Mouse (Mus musculus): Measurements from ENCODE around the gene Ccdc153. TPM values are rescaled to one million over a fixed set of nuclear protein-coding genes. Genes with fewer than 3 reads are reported as not detected.
A peak's percentile ranks its signal among the peaks of the same experiment; 100 is the strongest.

The Ccdc153 gene
- polyA plus RNA-seq, 1 experiment from 2014 or later = not detected

DNA sequence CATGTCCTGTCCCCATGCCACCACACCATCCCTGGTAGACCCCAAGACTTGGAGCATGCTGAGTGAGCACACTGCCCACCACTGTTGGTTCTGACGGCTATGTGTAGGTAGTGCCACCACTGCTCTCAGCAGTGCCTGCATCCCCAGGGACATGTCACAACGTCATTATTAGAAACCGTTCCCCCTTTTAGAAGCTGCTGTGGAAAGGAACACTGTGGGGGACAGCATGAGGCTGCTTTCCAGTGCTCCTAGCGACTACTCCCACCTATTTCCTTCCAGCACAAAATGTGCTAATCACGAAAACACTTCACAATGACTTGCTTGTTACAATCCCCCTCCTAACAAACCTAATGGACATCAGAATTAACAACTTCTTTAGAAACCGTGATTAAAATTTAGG, 14.5 kb upstream of the Ccdc153 start:
- Histone ChIP-seq H3K4me2 (ENCODE audit: low read depth, low read length) (no peak overlapping the region), H3K36me3 (replicated peaks; ENCODE audit: insufficient read depth, low read length) (no peaks in the 10 kb centered on the region), H3K9ac (replicated peaks) (no peak overlapping the region), H3K4me1 (ENCODE audit: insufficient read depth) (peaks cover 19% of the 10 kb centered on the region), H3K27me3 (ENCODE audit: insufficient read depth, low read length) (no peaks in the 10 kb centered on the region), H3K4me3 (ENCODE audit: low read depth, low read length) (no peak overlapping the region), H3K27ac (ENCODE audit: low read depth) (no peak overlapping the region), H3K9me3 (ENCODE audit: low read length) (no peaks in the 10 kb centered on the region)
- ATAC-seq = no peak
- TF ChIP-seq EP300 (IDR thresholded peaks at IDR 0.05; ENCODE audit: low read depth) = no peak
- TF ChIP-seq CTCF (IDR thresholded peaks at IDR 0.05; ENCODE audit: low read depth) = no peak
- DNase-seq = no peak
- 43% methylated on average over 6 of the region's 6 CpGs for WGBS (ENCODE audit: insufficient replicate concordance)

DNA sequence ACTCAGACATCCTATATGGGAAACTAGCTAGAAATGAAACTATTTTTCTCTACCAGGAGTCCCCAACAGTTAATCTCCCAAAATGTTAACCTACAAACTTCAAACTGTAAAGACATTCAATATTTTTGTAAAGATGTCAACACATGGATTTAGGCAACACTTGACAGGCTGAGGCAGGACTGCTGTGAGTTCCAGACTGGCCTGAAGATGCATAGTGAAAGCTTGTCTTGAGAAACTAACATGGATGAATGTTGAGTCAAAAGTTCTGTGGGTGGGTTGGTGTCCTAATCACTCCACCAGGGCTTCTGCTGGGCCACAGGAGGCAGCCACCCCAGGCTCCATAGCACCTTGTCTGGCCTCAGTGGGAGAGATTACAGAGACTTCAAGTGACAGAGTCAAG, 8.9 kb upstream of the Ccdc153 start:
- peak overlapping the region; percentile 95 for H3K4me2 ChIP-seq (ENCODE audit: low read depth, low read length)
- no peaks in the 10 kb centered on the region for H3K9me3 ChIP-seq (ENCODE audit: low read length)
- no peak for ATAC-seq
- H3K27me3 ChIP-seq (ENCODE audit: insufficient read depth, low read length) = no peaks in the 10 kb centered on the region
- H3K27ac ChIP-seq (ENCODE audit: low read depth) = peak overlapping the region; percentile 45; the same call in 1 of the 2 replicates
- peak overlapping the region; percentile 99; the same call in 1 of the 2 replicates for H3K4me3 ChIP-seq (ENCODE audit: low read depth, low read length)
- H3K36me3 ChIP-seq (replicated peaks; ENCODE audit: insufficient read depth, low read length) = no peaks in the 10 kb centered on the region
- no peak for DNase-seq
- H3K4me1 ChIP-seq (ENCODE audit: insufficient read depth) = peaks cover 29% of the 10 kb centered on the region
- TF ChIP-seq EP300 (IDR thresholded peaks at IDR 0.05; ENCODE audit: low read depth) (no peak), CTCF (IDR thresholded peaks at IDR 0.05; ENCODE audit: low read depth) (no peak)
- no peak overlapping the region for H3K9ac ChIP-seq (replicated peaks)

DNA sequence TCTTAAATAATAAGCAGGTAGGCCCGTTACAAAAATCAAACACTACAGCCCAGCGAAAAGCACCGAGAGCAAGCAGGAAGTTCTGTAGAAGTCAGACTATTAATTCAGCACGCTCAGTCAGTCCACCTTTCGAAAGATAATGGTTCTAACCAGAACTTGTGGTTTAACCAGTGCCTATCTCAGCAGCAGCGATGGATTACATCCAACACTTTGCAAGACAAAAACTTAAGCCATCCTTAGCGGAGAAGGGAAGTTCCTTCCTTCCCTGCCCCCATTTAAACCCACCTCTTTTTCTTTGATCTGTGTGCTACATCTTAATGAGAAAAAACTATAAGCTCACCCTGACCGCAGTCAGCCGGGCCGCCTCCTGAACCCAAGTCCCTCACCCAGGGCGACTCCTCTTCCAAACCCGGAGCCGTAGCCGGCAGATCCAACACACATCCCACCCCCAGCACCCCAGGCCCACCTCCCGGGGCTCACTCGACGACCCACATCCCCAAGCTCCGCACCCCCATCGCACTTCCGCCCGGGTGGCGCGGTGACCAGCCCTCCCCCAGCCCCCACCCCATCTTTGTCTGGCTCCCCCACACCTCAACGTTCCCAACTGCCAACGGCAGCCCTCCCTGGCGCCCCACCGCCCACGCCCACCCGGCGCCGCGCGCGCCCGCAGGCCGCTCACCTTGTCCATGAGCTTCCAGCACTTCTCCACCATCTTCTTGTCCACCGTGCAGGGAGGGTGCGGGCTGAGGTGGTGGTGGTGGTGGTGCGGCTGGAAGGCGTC, 7.3 kb upstream of the Ccdc153 start:
- 2% methylated on average over 40 of the region's 40 CpGs for WGBS (ENCODE audit: insufficient replicate concordance)
- no peak for DNase-seq

DNA sequence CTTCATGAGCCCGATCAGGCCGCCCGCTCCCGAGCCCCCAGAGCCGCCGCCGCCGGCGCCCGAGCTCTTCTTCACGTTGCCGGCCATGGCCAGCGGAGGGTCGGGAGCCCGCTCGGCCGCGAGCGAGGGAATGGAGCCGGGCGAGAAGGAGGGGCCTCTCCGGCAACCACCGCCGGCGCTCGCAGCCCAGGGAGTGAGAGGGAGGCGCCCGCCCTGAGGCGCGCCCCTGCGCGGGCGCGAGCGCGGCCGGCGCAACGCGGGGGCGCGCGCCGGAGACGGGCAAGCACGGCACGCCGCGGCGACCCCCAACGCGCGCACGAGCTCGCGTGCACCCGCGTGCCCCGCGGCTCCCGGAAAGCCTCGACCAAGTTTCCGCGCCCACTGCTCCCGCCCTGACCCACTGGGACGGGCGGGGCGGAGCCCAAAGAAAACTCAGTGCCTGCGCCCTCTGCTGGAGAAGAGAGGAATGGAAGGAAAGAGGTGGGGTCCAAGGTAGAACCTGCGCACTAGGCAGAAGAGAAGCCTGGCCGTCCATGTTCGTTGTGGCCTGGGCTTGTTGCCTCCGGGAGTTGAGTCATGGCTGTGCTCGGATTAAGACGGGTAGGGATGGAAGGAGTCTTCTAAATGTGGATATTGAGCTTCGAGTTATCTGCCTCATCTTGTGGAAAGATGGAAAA, 6.5 kb upstream of the Ccdc153 start, which contains the start of gene Cbl:
Gene Cbl, minus strand, starts transcription at position 248 of the 677 bp plus-strand sequence.
- ATAC-seq (peak; percentile 91), DNase-seq (peak; percentile 98)
- under 1% methylated on average over 48 of the region's 76 CpGs for WGBS (ENCODE audit: insufficient replicate concordance)
- Histone ChIP-seq H3K4me1 (ENCODE audit: insufficient read depth) (peaks cover 17% of the 10 kb centered on the region), H3K36me3 (replicated peaks; ENCODE audit: insufficient read depth, low read length) (no peaks in the 10 kb centered on the region), H3K4me2 (ENCODE audit: low read depth, low read length) (peak within 1 kb of the TSS; percentile 95), H3K27ac (ENCODE audit: low read depth) (peak within 1 kb of the TSS; percentile 93), H3K4me3 (ENCODE audit: low read depth, low read length) (peak within 1 kb of the TSS; percentile 99), H3K9ac (replicated peaks) (peak within 1 kb of the TSS; percentile 94), H3K27me3 (ENCODE audit: insufficient read depth, low read length) (no peaks in the 10 kb centered on the region), H3K9me3 (ENCODE audit: low read length) (no peaks in the 10 kb centered on the region)
- TF ChIP-seq EP300 (IDR thresholded peaks at IDR 0.05; ENCODE audit: low read depth) = no peak
- peak; percentile 99 for TF ChIP-seq CTCF (IDR thresholded peaks at IDR 0.05; ENCODE audit: low read depth)

More for the DNA sequence above, 7.3 kb upstream of the Ccdc153 start:
- no peak for TF ChIP-seq CTCF (IDR thresholded peaks at IDR 0.05; ENCODE audit: low read depth)
- no peak for TF ChIP-seq EP300 (IDR thresholded peaks at IDR 0.05; ENCODE audit: low read depth)
- no peaks in the 10 kb centered on the region for H3K27me3 ChIP-seq (ENCODE audit: insufficient read depth, low read length)
- peak; percentile 56 for ATAC-seq
- peak overlapping the region; percentile 95 for H3K4me2 ChIP-seq (ENCODE audit: low read depth, low read length)
- H3K36me3 ChIP-seq (replicated peaks; ENCODE audit: insufficient read depth, low read length) = no peaks in the 10 kb centered on the region
- peaks cover 17% of the 10 kb centered on the region for H3K4me1 ChIP-seq (ENCODE audit: insufficient read depth)
- H3K4me3 ChIP-seq (ENCODE audit: low read depth, low read length) = peak overlapping the region; percentile 99
- H3K27ac ChIP-seq (ENCODE audit: low read depth) = peak overlapping the region; percentile 93
- H3K9ac ChIP-seq (replicated peaks) = peak overlapping the region; percentile 94
- H3K9me3 ChIP-seq (ENCODE audit: low read length) = no peaks in the 10 kb centered on the region

- peak; percentile 19; the same call in 1 of the 2 replicates for ATAC-seq
- DNase-seq = peak; percentile 76
- Histone ChIP-seq H3K4me3 (ENCODE audit: low read depth, low read length) (peak overlapping the region; percentile 99), H3K9me3 (ENCODE audit: low read length) (no peaks in the 10 kb centered on the region), H3K27me3 (ENCODE audit: insufficient read depth, low read length) (no peaks in the 10 kb centered on the region), H3K4me1 (ENCODE audit: insufficient read depth) (peaks cover 17% of the 10 kb centered on the region), H3K9ac (replicated peaks) (peak overlapping the region; percentile 94), H3K4me2 (ENCODE audit: low read depth, low read length) (peak overlapping the region; percentile 95), H3K27ac (ENCODE audit: low read depth) (peak overlapping the region; percentile 93), H3K36me3 (replicated peaks; ENCODE audit: insufficient read depth, low read length) (no peaks in the 10 kb centered on the region)
- WGBS (ENCODE audit: insufficient replicate concordance) = 16% methylated on average over 19 of the region's 19 CpGs
- TF ChIP-seq CTCF (IDR thresholded peaks at IDR 0.05; ENCODE audit: low read depth) (no peak), EP300 (IDR thresholded peaks at IDR 0.05; ENCODE audit: low read depth) (no peak)
These were observed 5.7 kb upstream of the Ccdc153 start for GRCm38 (mm10) chr9:44234479-44235427.
